Mouse (Mus musculus) embryo, embryonic 10.5 days (tissue): ENCODE measurements at regions not wholly inside any gene's neighbourhood (a gene's known extent, or its start where the extent isn't known, plus 50 kb on each side); places are given as distances from the start of the nearest gene placed in this dataset.
A peak's percentile ranks its signal among the peaks of the same experiment; 100 is the strongest.
"Not testable (repeated sequence)": the region's sequence is repeated elsewhere in the genome, so short reads cannot be mapped to it uniquely, and the experiment has no call there.

Source experiments
- DNase-seq: peaks from one replicate; pipeline ENCODE4 v3.0.0-alpha.2; 2015; ENCODE audit warnings: low spot score

DNA sequence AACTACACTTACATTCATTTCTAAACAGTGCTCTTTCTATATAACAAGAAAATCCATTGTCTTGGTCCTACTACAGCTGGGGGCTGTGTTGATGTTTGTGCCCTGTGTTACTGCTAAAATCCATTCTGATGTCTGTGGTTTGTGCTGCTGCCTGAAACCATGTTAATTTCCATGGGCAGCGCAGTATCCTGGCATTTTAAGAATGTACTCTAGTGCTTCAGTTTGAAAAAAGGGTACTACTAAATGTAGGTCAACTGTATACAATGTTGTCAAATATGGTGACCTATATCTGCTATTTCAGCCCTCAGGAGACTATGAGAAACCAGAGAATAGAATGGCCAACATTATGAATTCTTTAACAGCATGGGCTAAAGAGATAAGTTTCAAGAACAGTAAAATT, 1052.2 kb downstream of the Hace1 start:
- DNase-seq: no peak

DNA sequence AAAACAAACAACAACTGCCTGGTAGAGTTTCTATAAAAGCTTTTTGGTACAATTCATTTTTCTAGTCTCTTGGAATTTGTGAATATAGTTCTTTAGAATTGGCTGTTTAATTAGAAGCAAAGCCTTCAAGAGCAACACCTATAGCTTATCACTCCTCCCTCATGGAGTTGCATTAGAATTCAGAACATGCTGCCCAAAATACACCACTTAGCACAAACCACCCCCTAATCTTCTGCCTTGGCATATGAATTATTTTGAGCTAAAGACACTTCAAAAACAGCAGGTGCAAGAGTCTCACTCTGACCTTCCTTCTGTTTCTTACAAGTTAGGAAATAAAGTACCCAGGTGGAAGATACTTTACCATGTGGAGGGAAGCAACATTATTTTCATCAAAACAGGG, 1085.4 kb downstream of the Hace1 start:
- DNase-seq: no peak

DNA sequence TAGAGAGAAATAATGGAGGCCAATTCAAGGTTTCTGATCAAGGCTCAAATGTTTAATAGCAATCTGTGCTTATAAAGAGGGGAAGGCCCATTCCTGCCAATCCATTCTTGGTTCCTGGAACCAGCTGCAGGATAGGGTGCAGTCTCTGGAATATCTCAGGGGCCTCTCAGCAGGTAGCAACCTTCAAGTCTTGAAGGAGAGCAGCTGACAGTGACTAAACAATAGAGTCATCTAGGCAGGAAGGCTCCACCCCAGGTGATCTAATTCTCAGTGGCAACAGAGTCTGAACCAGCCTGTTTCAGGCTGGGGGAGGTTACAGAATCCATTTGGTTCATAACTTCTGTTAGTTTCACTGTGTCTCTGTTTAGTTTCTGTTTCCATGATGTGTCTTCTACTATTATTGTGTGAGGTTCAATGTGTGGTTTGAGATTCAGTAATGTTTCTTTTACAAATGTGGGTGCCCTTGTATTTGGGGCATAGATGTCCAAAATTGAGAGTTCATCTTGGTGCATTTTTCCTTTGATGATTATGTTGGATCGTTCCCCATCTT, 1112.3 kb downstream of the Hace1 start:
- not testable (repeated sequence) for DNase-seq

DNA sequence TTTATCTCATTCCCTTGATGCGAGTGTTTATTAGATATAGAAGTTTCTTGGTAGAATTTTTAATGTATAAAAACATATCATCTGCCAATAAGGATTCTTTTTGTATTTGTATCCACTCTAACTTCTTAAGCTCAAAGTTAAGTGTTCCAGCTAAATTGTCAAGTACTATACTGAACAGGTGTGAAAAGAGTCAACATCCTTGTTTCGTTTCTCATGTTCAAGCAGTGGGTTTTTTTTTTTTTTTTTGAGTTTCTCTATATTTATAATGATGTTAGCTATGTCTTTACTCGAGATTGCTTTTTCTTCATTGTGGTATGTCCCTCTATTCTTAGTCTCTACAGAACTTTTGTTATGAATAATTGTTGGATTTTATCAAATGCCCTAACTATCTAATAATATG, 1115.0 kb downstream of the Hace1 start:
- DNase-seq: no peak

- peak; percentile 62 for DNase-seq
These were observed 1120.0 kb downstream of the Hace1 start for GRCm38 (mm10) chr10:46697363-46698246.

GRCm38 (mm10) chr10:46701221-46701620, 1123.6 kb downstream of the Hace1 start:
- DNase-seq: no peak

DNA sequence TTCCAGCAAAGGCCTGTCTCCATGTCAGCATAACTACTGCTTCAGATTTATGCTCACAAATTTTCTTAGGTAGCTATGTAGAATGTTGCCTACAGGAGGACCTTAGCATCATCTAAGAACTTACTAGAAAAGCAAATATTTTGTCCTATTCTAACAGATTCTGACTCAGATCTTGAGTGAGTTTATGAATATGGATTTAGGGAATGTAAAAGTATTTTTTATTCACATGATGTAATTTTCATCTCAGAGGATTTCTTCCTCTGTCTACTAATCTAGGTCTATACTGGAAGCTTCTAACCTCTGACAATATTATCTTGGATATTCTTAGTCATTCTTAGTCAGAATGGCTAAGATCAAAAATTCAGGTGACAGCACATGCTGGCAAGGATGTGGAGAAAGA, 1130.4 kb downstream of the Hace1 start:
- not testable (repeated sequence) for DNase-seq

DNA sequence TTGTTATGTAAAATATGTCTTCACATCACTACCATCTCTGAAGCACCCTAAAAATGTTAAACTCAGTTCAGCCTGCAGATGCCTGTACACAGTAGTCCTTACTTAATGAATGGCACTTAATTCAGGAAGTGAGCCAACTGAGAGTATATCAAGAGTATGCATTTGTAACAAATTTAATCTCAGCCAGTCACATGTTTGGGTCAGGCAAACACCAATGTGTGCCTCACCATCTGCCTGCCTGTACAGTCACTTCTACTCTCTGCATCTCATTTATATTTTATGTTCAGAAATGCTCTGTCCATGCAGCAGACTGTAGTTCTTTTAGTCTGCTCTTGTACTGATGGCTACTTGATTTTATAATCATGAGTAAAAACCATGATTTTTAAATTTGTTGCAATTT, 1135.1 kb downstream of the Hace1 start:
- no peak for DNase-seq

- no peak for DNase-seq
These were observed 1140.9 kb downstream of the Hace1 start for GRCm38 (mm10) chr10:46718349-46719087.

DNA sequence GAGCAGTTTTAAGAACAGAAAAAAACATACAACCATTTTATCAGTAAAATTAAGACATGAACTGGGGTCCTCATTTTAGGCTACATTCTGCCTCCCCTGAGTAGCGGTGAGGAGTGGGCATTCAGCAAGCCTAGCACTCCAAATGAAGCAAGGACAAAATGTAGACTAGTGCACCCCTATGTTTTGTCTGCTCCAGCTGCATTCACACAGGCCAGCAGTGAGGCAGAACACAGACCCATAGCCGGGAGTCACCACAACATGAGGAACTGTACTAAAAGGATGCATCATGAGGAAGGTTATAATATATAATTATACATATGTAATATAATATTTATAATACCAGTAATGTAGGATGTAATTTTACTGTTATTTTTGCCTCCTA, 1141.5 kb downstream of the Hace1 start:
- no peak for DNase-seq

- DNase-seq: no peak
These were observed 1146.0 kb downstream of the Hace1 start for GRCm38 (mm10) chr10:46723666-46724065.

DNA sequence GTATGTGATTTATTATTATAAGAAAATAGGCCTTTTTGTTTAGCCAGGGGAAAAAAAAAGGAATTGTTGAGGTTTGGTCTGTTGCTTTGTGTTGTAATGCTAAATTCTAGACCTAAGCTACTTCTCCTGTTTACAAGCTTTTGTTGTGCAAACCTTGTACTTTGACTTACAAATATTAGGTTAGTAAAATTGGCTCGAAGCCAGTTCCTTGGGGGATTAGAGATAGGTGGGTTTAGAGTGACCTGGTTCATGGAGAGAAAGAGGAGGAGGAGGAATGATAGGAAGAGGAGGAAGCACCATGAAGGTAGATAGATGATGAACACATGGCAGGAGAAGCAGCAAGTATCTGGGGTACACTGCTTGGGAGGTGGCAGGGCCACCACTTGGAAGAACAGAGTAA, 1153.0 kb downstream of the Hace1 start:
- DNase-seq: no peak

DNA sequence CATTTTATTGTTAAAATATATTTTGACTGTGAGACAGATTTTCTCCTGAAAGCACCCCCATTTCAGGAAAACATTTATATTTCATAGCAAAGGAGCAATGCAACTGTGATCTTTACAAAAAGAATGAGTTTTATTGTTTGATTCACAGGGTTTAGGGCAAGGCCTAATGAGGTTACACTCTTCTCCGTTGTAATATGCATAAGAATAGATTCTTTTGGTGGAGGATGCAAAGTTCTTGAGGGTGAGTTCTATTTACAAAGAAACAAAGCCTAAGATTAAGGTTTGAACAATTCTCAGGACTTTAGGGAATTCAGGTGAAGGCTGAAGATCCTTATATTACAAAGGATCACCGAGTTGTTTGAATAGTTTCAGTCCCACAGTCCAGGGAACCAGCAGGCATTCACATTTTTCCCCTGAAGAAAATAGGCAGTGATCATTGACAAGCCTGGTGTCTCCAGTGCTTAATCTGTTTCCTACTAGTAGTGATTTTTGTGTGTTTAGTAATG, 1156.2 kb downstream of the Hace1 start:
- no peak for DNase-seq

- DNase-seq: no peak
These were observed 1163.5 kb downstream of the Hace1 start for GRCm38 (mm10) chr10:46741098-46741497.

DNA sequence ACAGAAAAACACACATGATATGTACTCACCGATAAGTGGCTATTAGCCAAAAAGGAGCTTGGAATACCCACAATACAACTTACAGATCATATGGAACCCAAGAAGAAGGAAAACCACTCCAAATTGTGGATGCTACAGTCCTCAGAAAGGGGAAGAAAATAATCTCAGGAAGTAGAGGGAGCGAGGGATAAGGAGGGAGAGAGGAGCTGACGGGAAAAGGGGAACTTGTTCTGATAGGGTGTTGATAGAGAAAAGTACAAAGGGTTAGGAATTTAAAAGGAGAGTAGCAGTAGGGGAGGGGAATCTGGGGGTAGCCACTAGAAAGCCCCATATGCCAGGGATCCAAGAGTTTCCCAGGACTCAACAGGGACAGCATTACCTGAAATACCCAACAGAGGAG, 1164.5 kb downstream of the Hace1 start:
- DNase-seq: no peak

- DNase-seq: peak; percentile 2
These were observed 1183.3 kb downstream of the Hace1 start for GRCm38 (mm10) chr10:46760923-46761322.

DNA sequence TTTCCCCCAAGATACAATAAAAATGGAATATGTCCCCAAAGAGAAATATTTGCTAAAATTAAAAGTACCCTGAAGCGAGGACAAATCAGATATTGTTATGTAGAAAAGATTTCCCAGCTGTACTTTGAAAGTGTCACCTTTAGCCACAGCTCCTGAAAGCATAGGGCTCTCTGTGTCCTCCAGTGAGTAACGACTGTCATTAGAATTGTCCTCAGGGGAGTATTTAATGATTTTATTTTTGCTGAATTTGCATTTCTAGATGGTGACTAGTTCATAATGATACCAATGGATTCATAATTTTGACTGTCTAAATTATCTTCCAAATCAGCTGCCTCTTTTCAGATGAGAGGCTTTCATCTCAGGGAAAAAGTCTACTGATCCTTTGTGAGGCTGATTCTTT, 1201.1 kb downstream of the Hace1 start:
- no peak for DNase-seq

- not testable (repeated sequence) for DNase-seq
These were observed 1208.1 kb downstream of the Hace1 start for GRCm38 (mm10) chr10:46785723-46786122.

GRCm38 (mm10) chr10:46814271-46814670, 1236.6 kb downstream of the Hace1 start:
- DNase-seq: no peak

- DNase-seq: no peak
These were observed 1241.5 kb downstream of the Hace1 start for GRCm38 (mm10) chr10:46819133-46819532.

DNA sequence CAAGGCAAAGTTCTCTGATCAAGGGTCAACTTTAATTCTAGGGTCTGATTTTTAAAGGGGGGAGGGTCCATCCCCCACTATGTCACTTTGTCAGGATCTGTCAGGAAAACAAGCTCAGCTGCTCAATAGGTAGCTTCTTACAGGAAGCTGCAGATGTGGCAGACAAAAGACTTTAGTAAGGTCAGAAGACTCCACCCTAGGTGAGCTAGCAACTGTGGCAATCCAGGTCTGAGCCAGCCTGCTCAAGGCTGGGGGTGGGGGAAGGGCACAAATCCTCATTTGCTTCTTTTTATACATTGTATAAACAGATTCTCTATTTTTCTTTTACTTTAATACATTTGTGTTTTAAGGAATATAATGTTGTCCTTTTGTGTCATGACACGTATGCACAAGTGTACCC, 1242.3 kb downstream of the Hace1 start:
- DNase-seq: no peak

DNA sequence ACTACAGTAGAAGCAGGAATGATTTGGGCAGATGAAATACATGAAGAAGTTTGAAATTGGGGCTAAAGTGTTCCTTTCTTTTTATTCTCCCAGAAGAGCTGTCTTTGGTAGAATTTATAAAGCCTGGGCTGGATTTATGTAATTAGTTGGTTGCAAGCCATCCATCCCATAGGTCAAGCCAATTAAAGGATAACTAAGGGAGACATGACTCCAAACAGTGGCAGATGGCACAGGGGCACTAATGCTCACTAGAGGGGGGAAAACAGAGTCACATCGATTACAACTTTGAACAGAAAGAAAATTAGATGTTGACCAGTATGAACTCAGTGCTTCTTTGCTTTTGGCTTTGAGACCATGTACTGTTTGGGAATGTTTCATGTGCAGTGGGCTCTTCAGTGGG, 1246.2 kb downstream of the Hace1 start:
- no peak for DNase-seq

DNA sequence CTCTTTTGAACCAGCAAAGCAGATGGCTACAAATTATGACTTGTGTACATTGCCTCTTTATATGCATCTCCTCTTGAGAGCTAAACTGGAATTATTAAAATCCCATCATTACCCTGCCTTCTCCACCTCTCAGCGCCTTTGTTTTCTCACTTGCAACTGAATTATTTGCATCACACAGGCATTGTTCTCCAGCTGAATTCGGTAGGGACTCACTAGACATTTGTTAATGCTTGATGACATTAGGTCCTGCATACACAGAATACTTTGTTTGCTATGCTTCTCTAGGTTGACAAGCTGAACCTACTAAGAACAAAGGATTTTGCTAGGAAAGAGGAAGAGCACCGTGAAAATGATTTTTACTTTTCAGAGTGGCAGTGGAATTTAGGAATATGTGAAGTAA, 1248.4 kb downstream of the Hace1 start:
- DNase-seq: peak; percentile 18
